Mouse (Mus musculus) ES-Bruce4 (cell line): ENCODE results near the gene AC153137.1. TPM values are rescaled to one million over a fixed set of nuclear protein-coding genes. Genes with fewer than 3 reads are reported as not detected.

Source experiments
- H3K27ac ChIP-seq: 2 replicates; pipeline ENCODE4 v1.5.1; 2012; ENCODE audit warnings: low read length, inconsistent platforms; ENCODE audit not compliant: insufficient read depth
- H3K27me3 ChIP-seq: 2 replicates; pipeline ENCODE4 v1.6.1; 2012; ENCODE audit warnings: mild to moderate bottlenecking, low read length, inconsistent platforms; ENCODE audit not compliant: control insufficient read depth, poor library complexity, insufficient read depth, severe bottlenecking
- H3K36me3 ChIP-seq: 2 replicates; pipeline ENCODE4 v1.6.1; 2012; ENCODE audit warnings: inconsistent platforms, mild to moderate bottlenecking, low read length, moderate library complexity; ENCODE audit not compliant: control insufficient read depth, poor library complexity, insufficient read depth, severe bottlenecking
- H3K4me1 ChIP-seq: one replicate; pipeline ENCODE4 v1.8.1; 2011; ENCODE audit warnings: low read length; ENCODE audit not compliant: control insufficient read depth, insufficient read depth
- H3K4me3 ChIP-seq: 2 replicates; pipeline ENCODE4 v1.5.1; 2011; ENCODE audit warnings: low read depth, mild to moderate bottlenecking, low read length
- H3K9ac ChIP-seq: 2 replicates; pipeline ENCODE4 v1.6.1; 2012; ENCODE audit warnings: low read depth, mild to moderate bottlenecking, inconsistent platforms; ENCODE audit not compliant: poor library complexity, severe bottlenecking
- H3K9me3 ChIP-seq: replicated peaks from 2 replicates; pipeline ENCODE4 v1.6.1; 2012; ENCODE audit warnings: mild to moderate bottlenecking, low read length, inconsistent platforms; ENCODE audit not compliant: control insufficient read depth, poor library complexity, insufficient read depth, severe bottlenecking
- CTCF ChIP-seq: IDR thresholded peaks from one replicate; pipeline ENCODE4 v1.8.1; 2011; ENCODE audit warnings: low read depth, low read length
- EP300 ChIP-seq: IDR thresholded peaks from 2 replicates; pipeline ENCODE4 v1.6.1; 2011; ENCODE audit warnings: low read depth, low read length; ENCODE audit not compliant: insufficient read depth
- POLR2A ChIP-seq: IDR thresholded peaks from one replicate; pipeline ENCODE4 v1.8.1; 2011; ENCODE audit warnings: low read length; ENCODE audit not compliant: insufficient read depth
- polyA plus RNA-seq: library from polyadenylated mRNA; stranded (reverse); fragments of >200 nt; gene quantifications from 2 replicates; pipeline ENCODE4 v1.2.4, GENCODE M21; 2011; ENCODE audit warnings: low read depth; ENCODE audit not compliant: missing spikeins, insufficient read depth, insufficient read length

Gene AC153137.1
- polyA plus RNA-seq, 1 experiment, result not detected

- H3K9ac ChIP-seq, result no peak overlapping the region
- H3K27ac ChIP-seq, result no peak overlapping the region
- TF ChIP-seq CTCF (no peak), EP300 (no peak), POLR2A (no peak)
- H3K4me3 ChIP-seq, result no peak overlapping the region
- no peaks in the 10 kb centered on the region for H3K27me3 ChIP-seq
- H3K36me3 ChIP-seq, result peaks cover 5% of the 10 kb centered on the region
- no peaks in the 10 kb centered on the region for H3K9me3 ChIP-seq
- H3K4me1 ChIP-seq, result peaks cover 1% of the 10 kb centered on the region
Observed at GRCm38 (mm10) chr1:30951795-30952194, 26.0 kb downstream of the AC153137.1 start.

DNA sequence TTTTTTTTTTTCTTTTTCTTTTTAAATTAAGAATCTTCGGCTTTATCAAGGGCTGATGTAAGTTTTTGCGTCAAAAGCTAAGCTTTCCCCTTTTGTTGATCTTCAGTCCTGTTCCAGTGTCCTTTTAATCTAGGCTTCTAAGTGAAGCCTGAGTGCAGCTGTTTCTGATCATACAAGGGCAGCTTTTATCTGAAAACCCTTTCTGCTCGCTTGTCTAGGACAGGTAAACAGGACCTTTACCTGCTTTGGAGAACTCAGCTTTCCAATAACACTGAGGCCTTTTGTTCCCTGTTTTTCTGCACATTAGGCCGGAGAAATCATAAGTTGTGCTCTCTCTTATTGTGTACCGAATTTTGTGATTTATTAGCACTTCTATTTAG is 27.3 kb downstream of the AC153137.1 start:
- TF ChIP-seq CTCF, result no peak
- no peak for TF ChIP-seq POLR2A
- no peak for TF ChIP-seq EP300
- peak overlapping the region; percentile 86 for H3K9ac ChIP-seq
- peak overlapping the region; percentile 44 for H3K4me3 ChIP-seq
- H3K9me3 ChIP-seq, result no peaks in the 10 kb centered on the region
- H3K4me1 ChIP-seq, result peaks cover 1% of the 10 kb centered on the region
- peaks cover 8% of the 10 kb centered on the region for H3K36me3 ChIP-seq
- H3K27ac ChIP-seq, result peak overlapping the region; percentile 85
- H3K27me3 ChIP-seq, result no peaks in the 10 kb centered on the region

- no peaks in the 10 kb centered on the region for H3K9me3 ChIP-seq
- H3K9ac ChIP-seq, result peak overlapping the region; percentile 98
- no peaks in the 10 kb centered on the region for H3K27me3 ChIP-seq
- TF ChIP-seq EP300 (no peak), CTCF (no peak), POLR2A (peak; percentile 37)
- H3K4me3 ChIP-seq, result peak overlapping the region; percentile 87
- H3K36me3 ChIP-seq, result peaks cover 13% of the 10 kb centered on the region
- H3K27ac ChIP-seq, result peak overlapping the region; percentile 85
- H3K4me1 ChIP-seq, result peaks cover 1% of the 10 kb centered on the region
Observed at GRCm38 (mm10) chr1:30949710-30950455, 27.9 kb downstream of the AC153137.1 start.

DNA sequence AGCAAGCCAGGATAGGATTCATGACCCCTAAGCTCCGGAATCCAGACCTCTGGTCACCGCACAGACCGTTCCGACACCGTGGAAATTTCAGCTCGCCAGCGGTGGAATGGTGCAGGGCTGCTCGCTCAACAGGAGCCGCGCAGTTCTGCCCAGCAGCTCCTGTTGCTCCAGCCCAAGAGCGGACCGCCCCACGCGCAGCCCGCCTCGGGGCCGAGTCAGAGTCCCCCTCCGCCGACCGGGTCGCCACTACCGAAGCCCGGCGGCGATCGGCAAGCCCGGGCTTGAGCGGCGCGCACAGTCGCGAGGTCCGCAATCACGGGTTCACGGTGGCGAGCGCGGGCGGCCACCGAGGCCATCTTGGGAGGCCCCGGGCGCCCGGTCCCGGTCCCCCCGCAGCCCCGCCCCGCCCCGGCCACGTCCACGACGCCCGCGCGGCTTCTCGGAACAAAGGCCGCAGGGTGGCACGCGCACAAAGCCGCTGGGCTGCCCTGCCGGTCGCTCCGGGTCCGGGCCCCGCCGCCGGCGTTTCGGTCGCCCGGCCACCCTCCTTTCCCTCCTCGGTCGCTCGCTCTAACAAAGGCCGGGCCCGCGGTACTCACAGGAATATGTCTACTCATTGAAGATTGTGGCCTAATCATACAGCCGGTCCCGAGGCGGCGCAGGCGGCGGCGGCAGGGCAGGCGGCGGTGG is 28.7 kb downstream of the AC153137.1 start:
- no peak for TF ChIP-seq POLR2A
- TF ChIP-seq CTCF, result no peak
- TF ChIP-seq EP300, result no peak
- H3K4me3 ChIP-seq, result peak overlapping the region; percentile 100

DNA sequence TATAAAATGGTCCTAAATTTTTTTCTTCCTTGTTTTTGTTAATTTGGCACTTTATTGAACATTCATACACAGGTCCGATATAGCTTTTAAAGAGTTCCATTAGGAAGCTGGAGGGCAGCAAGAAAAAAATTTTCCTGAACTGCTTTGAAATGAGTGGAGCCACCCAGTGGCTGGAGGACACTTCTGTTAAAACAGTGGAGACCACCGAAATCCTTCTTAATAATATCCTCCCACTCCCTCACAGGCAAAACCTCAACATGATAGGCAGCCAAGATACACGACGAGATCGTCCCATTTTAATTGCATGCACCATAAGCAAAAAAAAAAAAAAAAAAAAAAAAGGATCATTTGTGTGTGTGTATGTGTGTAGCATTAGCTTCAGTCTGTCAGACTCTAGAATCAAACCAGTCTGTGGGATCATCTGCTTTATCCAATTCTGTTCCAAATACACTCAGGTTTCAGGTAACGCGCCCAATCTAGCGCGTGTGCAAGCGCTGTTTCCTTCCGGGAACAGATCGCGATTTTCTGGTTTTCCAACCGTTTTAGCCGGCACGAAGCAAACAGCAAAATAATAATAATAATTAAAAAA is 29.3 kb downstream of the AC153137.1 start:
- Histone ChIP-seq H3K9ac (peak overlapping the region; percentile 98), H3K4me3 (peak overlapping the region; percentile 100), H3K36me3 (peaks cover 28% of the 10 kb centered on the region), H3K27me3 (no peaks in the 10 kb centered on the region), H3K27ac (peak overlapping the region; percentile 76), H3K4me1 (peaks cover 1% of the 10 kb centered on the region), H3K9me3 (no peaks in the 10 kb centered on the region)
- no peak for TF ChIP-seq CTCF
- no peak for TF ChIP-seq EP300
- TF ChIP-seq POLR2A, result no peak

More for the DNA sequence above, 28.7 kb downstream of the AC153137.1 start:
- H3K9ac ChIP-seq, result peak overlapping the region; percentile 98
- peaks cover 21% of the 10 kb centered on the region for H3K36me3 ChIP-seq
- H3K27me3 ChIP-seq, result no peaks in the 10 kb centered on the region
- peaks cover 1% of the 10 kb centered on the region for H3K4me1 ChIP-seq
- H3K27ac ChIP-seq, result peak overlapping the region; percentile 76
- H3K9me3 ChIP-seq, result no peaks in the 10 kb centered on the region
